Comparison of ENCODE assay signal across 24 mouse cellular contexts in genomic region chr4:138109332-138109731, GRCm38 (mm10).
DNase-seq lines count a peak whose midpoint lies in the region; ATAC-seq lines count a peak whose summit lies in the region.
"Had no signal": no experiment of that assay in that cellular context is flagged by ENCODE, and none has a peak within 500 bp of the region (broad histone marks: within the 10 kb centered on the region; RNA-seq: fewer than 3 reads in every experiment).

No protein-coding gene starts in this region.

- peak; percentile 48 for DNase-seq in kidney, adult 18-20 months
- DNase-seq in embryo, embryonic 10.5 days (ENCODE audit: low spot score) = peak; percentile 40
- peak; percentile 63 for DNase-seq in kidney, postnatal 10 days
- DNase-seq in yolk sac, embryonic 10.5 days (ENCODE audit: low spot score) = peak; percentile 17
- no peak for DNase-seq in left cerebral cortex, adult 18-20 months (ENCODE audit: low spot score in 2 of 2)
- DNase-seq in T-cell, adult 2 months (ENCODE audit: low spot score) = no peak
- DNase-seq: adrenal gland, adult 8-10 months; cerebellum, adult 18-20 months; cerebellum, postnatal 36 days; forebrain, postnatal 0 days; gastrocnemius, postnatal 36 days; heart, adult 2 months; liver, embryonic 13.5 days; lung, adult 2 months; lung, postnatal 14 days; thymus, postnatal 25 days had no signal

- H3K36me3 ChIP-seq in kidney, embryonic 14.5 days (ENCODE audit: control insufficient read depth, insufficient read depth, low read length) = peaks cover 66% of the 10 kb centered on the region

- H3K9me3 ChIP-seq in kidney, embryonic 14.5 days (ENCODE audit: control insufficient read depth, low read length) = no peaks in the 10 kb centered on the region
- H3K9me3 ChIP-seq: hindbrain, embryonic 12.5 days; limb, embryonic 13.5 days; liver, embryonic 13.5 days; midbrain, embryonic 15.5 days; neural tube, embryonic 13.5 days; stomach, embryonic 15.5 days had no signal

- no peak for ATAC-seq in kidney, embryonic 14.5 days (ENCODE audit: low FRiP score, low TSS enrichment)
- ATAC-seq: CD4-positive, CD25-positive, alpha-beta regulatory T cell, adult 4 months; forebrain, postnatal 0 days; intestine, postnatal 0 days; midbrain, embryonic 15.5 days had no signal

- no peaks in the 10 kb centered on the region for H3K4me1 ChIP-seq in kidney, embryonic 14.5 days (ENCODE audit: control insufficient read depth, insufficient read depth, low read length)
- H3K4me1 ChIP-seq: limb, embryonic 13.5 days; liver, embryonic 13.5 days; midbrain, embryonic 15.5 days; stomach, embryonic 15.5 days had no signal

- WGBS in kidney, embryonic 14.5 days = 30% methylated on average over 3 of the region's 3 CpGs

- H3K4me3 ChIP-seq in kidney, embryonic 14.5 days (ENCODE audit: low read length) = no peak overlapping the region
- H3K4me3 ChIP-seq: heart, adult 2 months; hindbrain, embryonic 12.5 days; limb, embryonic 13.5 days; liver, embryonic 13.5 days; midbrain, embryonic 15.5 days; neural tube, embryonic 13.5 days; stomach, embryonic 15.5 days had no signal

- no peaks in the 10 kb centered on the region for H3K27me3 ChIP-seq in kidney, embryonic 14.5 days (ENCODE audit: control insufficient read depth, insufficient read depth, low read length)
- H3K27me3 ChIP-seq: hindbrain, embryonic 12.5 days; limb, embryonic 13.5 days; liver, embryonic 13.5 days; midbrain, embryonic 15.5 days; neural tube, embryonic 13.5 days; stomach, embryonic 15.5 days had no signal

- no peak overlapping the region for H3K9ac ChIP-seq in kidney, embryonic 14.5 days (ENCODE audit: low read depth, low read length)
- H3K9ac ChIP-seq: forebrain, postnatal 0 days; hindbrain, embryonic 12.5 days; limb, embryonic 13.5 days; liver, embryonic 13.5 days; midbrain, embryonic 15.5 days; neural tube, embryonic 13.5 days; stomach, embryonic 15.5 days had no signal

- H3K27ac ChIP-seq in kidney, embryonic 14.5 days (ENCODE audit: low read depth, low read length) = no peak overlapping the region
- H3K27ac ChIP-seq: heart, adult 2 months; hindbrain, embryonic 12.5 days; limb, embryonic 13.5 days; liver, embryonic 13.5 days; midbrain, embryonic 15.5 days; neural tube, embryonic 13.5 days; stomach, embryonic 15.5 days had no signal

- H3K4me2 ChIP-seq in kidney, embryonic 14.5 days (replicated peaks; ENCODE audit: low read depth, low read length) = no peak overlapping the region
- H3K4me2 ChIP-seq: hindbrain, embryonic 12.5 days; limb, embryonic 13.5 days; liver, embryonic 13.5 days; midbrain, embryonic 15.5 days; neural tube, embryonic 13.5 days; stomach, embryonic 15.5 days had no signal

Comparison
In these comparisons a context has a peak if more than half of its experiments do, and no peak if none do; other contexts are left out.
1. DNase-seq: peak in kidney, adult 18-20 months (single experiment), embryo, embryonic 10.5 days (single experiment), kidney, postnatal 10 days (single experiment) and yolk sac, embryonic 10.5 days (single experiment); none in left cerebral cortex, adult 18-20 months (0 of 2) and T-cell, adult 2 months (single experiment).